Mouse (Mus musculus) stomach, embryonic 16.5 days (tissue): ENCODE measurements around the gene Tubal3. TPM values are rescaled to one million over a fixed set of nuclear protein-coding genes. Genes with fewer than 3 reads are reported as not detected.

Experiments used
- ATAC-seq: fragments of 200-750 bp; cut with Nextera tagmentation; 2 replicates; pipeline ENCODE4 v1.8.0; 2017; ENCODE audit warnings: moderate number of reproducible peaks, moderate TSS enrichment; ENCODE audit not compliant: insufficient read depth, low FRiP score
- H3K27ac ChIP-seq: fragments of 300-500 bp; sonication (generic); 2 replicates; pipeline ENCODE4 v1.5.1; 2014; ENCODE audit warnings: low read length
- H3K27me3 ChIP-seq: fragments of 300-500 bp; sonication (generic); 2 replicates; pipeline ENCODE4 v1.6.1; 2014; ENCODE audit warnings: low read length, control low read depth, mixed read lengths; ENCODE audit not compliant: control insufficient read depth, insufficient read depth
- H3K36me3 ChIP-seq: fragments of 300-500 bp; sonication (generic); 2 replicates; pipeline ENCODE4 v1.6.1; 2014; ENCODE audit warnings: low read length; ENCODE audit not compliant: control insufficient read depth, insufficient read depth
- H3K4me1 ChIP-seq: fragments of 300-500 bp; sonication (generic); 2 replicates; pipeline ENCODE4 v1.6.1; 2014; ENCODE audit warnings: low read length, control low read depth, mixed read lengths; ENCODE audit not compliant: control insufficient read depth, insufficient read depth
- H3K4me2 ChIP-seq: fragments of 300-500 bp; sonication (generic); 2 replicates; pipeline ENCODE4 v1.6.1; 2014; ENCODE audit warnings: low read depth, low read length, mixed read lengths
- H3K4me3 ChIP-seq: fragments of 300-500 bp; sonication (generic); replicated peaks from 2 replicates; pipeline ENCODE4 v1.5.1; 2014; ENCODE audit warnings: mild to moderate bottlenecking, low read length
- H3K9ac ChIP-seq: fragments of 300-500 bp; sonication (generic); 2 replicates; pipeline ENCODE4 v1.6.1; 2014; ENCODE audit warnings: low read length
- H3K9me3 ChIP-seq: fragments of 300-500 bp; sonication (generic); replicated peaks from 2 replicates; pipeline ENCODE4 v1.6.1; 2016; ENCODE audit warnings: low read length, control low read depth; ENCODE audit not compliant: control insufficient read depth
- WGBS: fragments of 180-500 bp; shearing (Covaris S2); extraction: QIAGEN DNeasy Blood & Tissue Kit; methylation state at CpG from one replicate; pipeline ENCODE4 v1.1.7; 2014; 5-methylcytosine and 5-hydroxymethylcytosine counted together
- polyA plus RNA-seq: library from polyadenylated mRNA; unstranded; fragments of >200 nt; fragmentation: Nextera tagmentation; extraction: Ambion mirVana; gene quantifications from 2 replicates; pipeline ENCODE4 v1.2.1, GENCODE M21; 2015

The Tubal3 gene
- polyA plus RNA-seq, 1 experiment from 2014 or later, result 3.9 TPM

DNA sequence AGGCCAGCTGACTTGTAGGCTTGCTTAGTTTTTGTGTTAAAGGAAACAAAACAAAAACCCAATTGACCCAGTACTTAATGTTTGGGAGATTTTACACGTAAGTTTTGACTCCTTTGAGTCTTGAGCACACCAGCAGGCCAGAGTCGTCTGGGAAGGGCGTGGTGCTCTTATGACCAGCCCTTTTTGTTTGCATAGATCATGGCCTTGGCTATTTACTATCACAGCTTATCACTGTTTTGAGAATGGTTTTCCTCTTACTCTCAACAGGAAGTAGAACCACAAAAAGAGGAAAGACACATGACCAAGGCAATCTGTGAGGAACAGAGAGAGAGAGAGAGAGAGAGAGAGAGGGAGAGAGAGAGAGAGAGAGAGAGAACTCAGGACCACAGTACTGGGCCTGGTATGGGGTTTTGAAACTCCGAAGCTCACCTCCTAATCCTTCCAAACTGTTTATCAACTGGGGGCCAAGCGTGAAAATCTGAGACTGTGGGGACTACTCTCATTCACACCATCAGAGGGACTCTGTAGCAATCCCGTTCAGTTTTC lies 10.8 kb upstream of the Tubal3 start:
- Histone ChIP-seq H3K4me2 (no peak overlapping the region), H3K4me3 (no peak overlapping the region), H3K9ac (no peak overlapping the region), H3K36me3 (no peaks in the 10 kb centered on the region), H3K27ac (no peak overlapping the region), H3K4me1 (no peaks in the 10 kb centered on the region), H3K9me3 (no peaks in the 10 kb centered on the region), H3K27me3 (no peaks in the 10 kb centered on the region)
- 61% methylated on average over 6 of the region's 6 CpGs for WGBS
- ATAC-seq, result 0 out of 2 replicates have a peak, but pooled peaks have one; percentile 44

DNA sequence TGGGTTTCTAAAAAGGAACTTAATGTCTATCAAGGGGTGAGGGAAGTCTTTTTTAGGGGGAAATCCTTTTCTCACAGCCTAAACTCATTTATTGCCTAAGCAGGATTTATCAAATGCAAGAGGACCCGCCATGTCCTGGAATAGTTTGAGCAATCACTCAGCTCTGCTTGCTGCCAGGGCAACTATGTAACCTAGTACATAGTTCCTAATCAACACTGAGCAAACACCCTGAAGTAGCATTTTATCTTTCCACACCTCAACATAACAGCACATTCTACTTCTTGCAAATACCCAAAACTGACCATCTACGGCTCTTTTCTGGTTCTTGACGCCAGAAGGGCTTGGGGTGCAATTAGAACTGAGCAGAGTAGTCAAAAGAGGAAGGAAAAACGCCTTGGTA lies 9.8 kb upstream of the Tubal3 start:
- ATAC-seq, result peak; percentile 71; the same call in 1 of the 2 replicates
- H3K4me3 ChIP-seq, result no peak overlapping the region
- no peaks in the 10 kb centered on the region for H3K9me3 ChIP-seq
- no peak overlapping the region for H3K27ac ChIP-seq
- no peak overlapping the region for H3K4me2 ChIP-seq
- H3K4me1 ChIP-seq, result no peaks in the 10 kb centered on the region
- 64% methylated on average over 4 of the region's 4 CpGs for WGBS
- H3K36me3 ChIP-seq, result no peaks in the 10 kb centered on the region
- H3K9ac ChIP-seq, result no peak overlapping the region
- H3K27me3 ChIP-seq, result no peaks in the 10 kb centered on the region

DNA sequence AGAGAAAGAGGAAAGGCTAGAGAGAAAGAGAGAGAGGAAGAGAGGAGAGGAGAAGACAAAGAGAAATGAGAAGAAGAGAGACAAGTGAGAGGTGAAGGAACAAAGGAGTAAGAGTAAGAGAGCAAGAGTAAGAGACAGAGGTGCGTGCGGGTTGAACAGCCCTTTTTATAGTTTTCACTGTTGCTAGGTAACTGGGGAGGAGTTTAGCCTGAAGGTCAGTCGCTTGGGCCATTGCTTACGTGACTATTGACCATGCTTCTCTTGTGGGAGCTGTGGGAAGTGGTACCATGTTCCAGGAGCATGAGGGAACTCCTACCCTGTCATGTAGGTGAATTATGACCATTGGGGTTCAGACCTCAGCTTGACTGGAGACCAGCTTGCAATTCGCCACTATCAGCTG lies 7.7 kb upstream of the Tubal3 start:
- H3K27ac ChIP-seq, result no peak overlapping the region
- no peaks in the 10 kb centered on the region for H3K27me3 ChIP-seq
- no peaks in the 10 kb centered on the region for H3K4me1 ChIP-seq
- ATAC-seq, result no peak
- H3K4me3 ChIP-seq, result no peak overlapping the region
- WGBS, result 81% methylated on average over 5 of the region's 5 CpGs
- H3K9me3 ChIP-seq, result no peaks in the 10 kb centered on the region
- no peak overlapping the region for H3K4me2 ChIP-seq
- H3K36me3 ChIP-seq, result no peaks in the 10 kb centered on the region
- no peak overlapping the region for H3K9ac ChIP-seq

DNA sequence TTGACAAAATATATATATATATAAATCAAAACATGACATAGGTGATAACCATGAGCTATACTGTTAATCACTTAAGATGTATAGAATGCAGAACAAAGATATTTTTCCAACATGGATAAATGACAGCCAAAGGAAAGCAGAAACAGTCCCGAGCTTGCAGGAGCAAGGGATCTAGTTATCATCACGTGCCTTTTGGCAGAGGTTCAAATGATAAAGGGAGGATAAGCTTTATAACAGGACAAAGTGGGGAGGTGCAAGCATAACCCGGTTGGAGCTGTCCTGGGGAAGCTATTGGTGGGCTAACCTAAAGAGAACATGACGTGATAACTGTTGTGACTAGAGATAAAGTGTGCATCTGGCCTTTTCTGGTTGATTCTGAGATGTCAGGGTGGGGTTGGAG lies 4.6 kb upstream of the Tubal3 start:
- no peak overlapping the region for H3K9ac ChIP-seq
- no peaks in the 10 kb centered on the region for H3K36me3 ChIP-seq
- no peak for ATAC-seq
- peaks cover 5% of the 10 kb centered on the region; the same call in 1 of the 2 replicates for H3K4me1 ChIP-seq
- H3K9me3 ChIP-seq, result no peaks in the 10 kb centered on the region
- no peak overlapping the region for H3K4me2 ChIP-seq
- no peak overlapping the region for H3K27ac ChIP-seq
- 61% methylated on average over 4 of the region's 4 CpGs for WGBS
- H3K27me3 ChIP-seq, result no peaks in the 10 kb centered on the region
- no peak overlapping the region for H3K4me3 ChIP-seq

DNA sequence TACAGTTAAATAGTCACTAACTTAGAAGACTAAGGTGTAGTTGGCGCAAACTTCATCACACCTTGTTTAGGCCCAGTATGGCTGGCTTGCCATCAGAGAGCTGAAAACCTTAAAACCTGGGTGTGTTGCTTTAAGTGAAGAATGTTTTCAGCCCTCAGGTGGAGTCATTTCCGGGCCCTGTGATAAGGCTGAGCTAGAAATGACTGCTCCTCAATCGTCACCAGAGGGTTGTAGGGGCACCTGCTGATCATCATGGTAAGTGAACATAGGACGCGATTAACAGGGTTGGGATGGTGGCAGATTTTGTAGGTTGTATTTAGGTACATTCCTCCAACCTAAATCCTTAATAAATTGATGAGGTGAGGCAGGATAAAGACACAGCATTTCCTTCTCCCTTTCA lies 6.4 kb downstream of the Tubal3 start:
- H3K9me3 ChIP-seq, result no peaks in the 10 kb centered on the region
- H3K4me2 ChIP-seq, result no peak overlapping the region
- no peaks in the 10 kb centered on the region for H3K27me3 ChIP-seq
- no peak overlapping the region for H3K9ac ChIP-seq
- no peak for ATAC-seq
- H3K4me3 ChIP-seq, result no peak overlapping the region
- 72% methylated on average over 5 of the region's 5 CpGs for WGBS
- no peak overlapping the region for H3K27ac ChIP-seq
- H3K36me3 ChIP-seq, result no peaks in the 10 kb centered on the region
- H3K4me1 ChIP-seq, result no peaks in the 10 kb centered on the region

DNA sequence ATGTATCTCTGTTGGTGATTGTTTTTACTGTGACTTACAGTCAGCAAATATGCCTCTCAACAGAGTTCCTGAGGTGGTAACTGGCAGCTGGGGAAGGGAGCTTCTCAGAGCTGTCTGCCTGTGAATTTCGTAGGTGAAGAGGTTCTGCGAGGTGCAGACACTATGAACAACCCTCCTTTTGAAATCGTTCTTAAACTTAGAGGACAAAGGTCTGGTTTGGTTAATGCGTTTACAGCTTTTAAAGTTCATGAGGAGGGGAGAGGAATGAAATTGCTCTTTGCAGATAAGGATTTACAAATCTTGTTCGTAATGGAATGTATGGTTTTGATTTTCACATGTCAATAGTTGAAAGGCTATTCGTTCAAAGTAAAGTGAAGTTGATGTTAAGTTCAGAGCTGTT lies 7.6 kb downstream of the Tubal3 start:
- WGBS, result 64% methylated on average over 6 of the region's 6 CpGs
- no peaks in the 10 kb centered on the region for H3K9me3 ChIP-seq
- H3K27ac ChIP-seq, result no peak overlapping the region
- no peaks in the 10 kb centered on the region for H3K27me3 ChIP-seq
- no peak for ATAC-seq
- no peak overlapping the region for H3K9ac ChIP-seq
- H3K4me3 ChIP-seq, result no peak overlapping the region
- no peaks in the 10 kb centered on the region for H3K36me3 ChIP-seq
- no peak overlapping the region for H3K4me2 ChIP-seq
- no peaks in the 10 kb centered on the region for H3K4me1 ChIP-seq

DNA sequence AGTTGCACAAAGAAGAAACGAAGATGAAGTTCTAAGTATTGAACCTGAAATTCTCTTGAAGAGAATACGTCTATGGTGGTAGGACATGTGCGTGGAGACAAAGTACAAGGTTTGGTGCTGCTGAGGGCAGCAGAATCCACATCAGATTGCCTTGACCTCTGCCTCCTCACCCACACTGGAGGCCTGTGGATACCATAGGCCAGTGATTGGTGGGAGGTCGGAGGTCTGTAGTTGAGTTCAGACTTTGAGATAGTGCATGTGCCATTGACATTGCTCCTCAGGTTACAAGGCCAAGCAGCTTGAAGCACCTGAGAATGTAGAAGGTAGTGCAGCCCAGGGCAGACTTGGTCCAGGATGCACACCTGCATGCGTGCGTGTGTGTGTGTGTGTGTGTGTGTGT lies 8.0 kb downstream of the Tubal3 start:
- H3K4me2 ChIP-seq, result no peak overlapping the region
- H3K27me3 ChIP-seq, result no peaks in the 10 kb centered on the region
- H3K9ac ChIP-seq, result no peak overlapping the region
- H3K36me3 ChIP-seq, result no peaks in the 10 kb centered on the region
- no peak overlapping the region for H3K4me3 ChIP-seq
- no peaks in the 10 kb centered on the region for H3K4me1 ChIP-seq
- 0 out of 2 replicates have a peak, but pooled peaks have one; percentile 29 for ATAC-seq
- H3K9me3 ChIP-seq, result no peaks in the 10 kb centered on the region
- 86% methylated on average over 6 of the region's 6 CpGs for WGBS
- no peak overlapping the region for H3K27ac ChIP-seq

DNA sequence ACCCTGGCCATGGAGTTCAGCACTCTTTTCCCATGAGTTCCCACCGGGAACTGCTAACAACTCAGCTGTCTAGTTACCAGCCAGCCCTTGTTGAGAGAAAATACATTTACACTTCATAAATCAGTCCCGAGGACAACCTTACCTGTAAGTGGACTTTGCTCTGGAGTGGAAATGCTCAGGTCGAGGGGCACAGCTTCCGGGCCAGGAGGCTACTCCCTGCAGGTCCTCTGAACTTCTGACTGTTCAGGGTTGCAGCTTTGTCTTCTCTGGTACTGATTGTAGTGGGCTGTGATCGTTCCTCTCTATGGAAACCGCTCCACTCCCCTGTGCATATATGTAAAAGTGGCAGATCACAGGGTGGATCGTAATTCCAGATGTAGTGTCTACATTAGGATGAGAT lies 26.6 kb downstream of the Tubal3 start:
- 62% methylated on average over 7 of the region's 7 CpGs for WGBS
- Histone ChIP-seq H3K4me2 (no peak overlapping the region), H3K4me3 (no peak overlapping the region), H3K9me3 (no peaks in the 10 kb centered on the region), H3K9ac (no peak overlapping the region; the same call in 1 of the 2 replicates), H3K27ac (no peak overlapping the region), H3K36me3 (no peaks in the 10 kb centered on the region), H3K27me3 (no peaks in the 10 kb centered on the region), H3K4me1 (no peaks in the 10 kb centered on the region)
- no peak for ATAC-seq

DNA sequence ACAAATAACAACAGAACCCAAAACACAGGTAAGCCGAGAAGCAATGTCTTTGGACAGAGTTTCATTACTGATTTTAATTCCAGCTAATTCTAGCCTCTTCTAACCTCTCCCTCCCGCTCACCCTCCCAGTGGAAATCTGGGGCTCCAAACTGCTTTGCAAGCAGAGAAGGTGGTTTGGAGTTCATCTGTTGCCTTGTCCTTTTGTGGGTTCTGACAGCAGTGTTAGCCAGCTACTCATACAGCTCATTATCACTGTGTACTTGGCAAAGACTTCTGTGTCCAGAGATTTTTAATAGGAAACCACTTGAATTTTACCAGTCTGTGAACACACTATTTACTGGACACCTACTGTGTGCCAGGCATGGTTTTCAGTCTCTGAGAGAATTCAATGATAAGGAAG lies 27.2 kb downstream of the Tubal3 start, which contains the start of gene Ucn3:
Ucn3 (minus strand) TSS at position 101 of the 400 bp plus-strand sequence.
- no peak within 1 kb of the TSS; the same call in 1 of the 2 replicates for H3K9ac ChIP-seq
- WGBS, result 77% methylated on average over 2 of the region's 2 CpGs
- H3K4me1 ChIP-seq, result no peaks in the 10 kb centered on the region
- H3K4me3 ChIP-seq, result no peak within 1 kb of the TSS
- no peaks in the 10 kb centered on the region for H3K9me3 ChIP-seq
- no peak for ATAC-seq
- no peaks in the 10 kb centered on the region for H3K27me3 ChIP-seq
- no peak within 1 kb of the TSS for H3K27ac ChIP-seq
- no peak within 1 kb of the TSS for H3K4me2 ChIP-seq
- no peaks in the 10 kb centered on the region for H3K36me3 ChIP-seq
